Mouse (Mus musculus) lung, postnatal 0 days (tissue): ENCODE data around the gene Gm20388. TPM values are rescaled to one million over a fixed set of nuclear protein-coding genes. Genes with fewer than 3 reads are reported as not detected.

ENCODE experiments used
- ATAC-seq: fragments of 200-750 bp; cut with Nextera tagmentation; 2 replicates; pipeline ENCODE4 v1.8.0; 2017; ENCODE audit warnings: moderate library complexity
- DNase-seq: peaks from one replicate; pipeline ENCODE4 v3.0.0-alpha.2; 2016; ENCODE audit warnings: low spot score
- H3K27ac ChIP-seq: fragments of 300-500 bp; sonication (generic); 2 replicates; pipeline ENCODE4 v1.5.1; 2014; ENCODE audit warnings: antibody characterized with exemption, mild to moderate bottlenecking, low read length, mixed read lengths
- H3K27me3 ChIP-seq: fragments of 300-500 bp; sonication (generic); replicated peaks from 2 replicates; pipeline ENCODE4 v1.6.1; 2014; ENCODE audit warnings: low read length, mixed read lengths; ENCODE audit not compliant: insufficient read depth
- H3K36me3 ChIP-seq: fragments of 300-500 bp; sonication (generic); 2 replicates; pipeline ENCODE4 v1.6.1; 2014; ENCODE audit warnings: low read length, mixed read lengths; ENCODE audit not compliant: insufficient read depth
- H3K4me1 ChIP-seq: fragments of 300-500 bp; sonication (generic); 2 replicates; pipeline ENCODE4 v1.6.1; 2014; ENCODE audit warnings: antibody characterized with exemption, low read depth, low read length, mixed read lengths; ENCODE audit not compliant: insufficient read depth
- H3K4me2 ChIP-seq: fragments of 300-500 bp; sonication (generic); replicated peaks from 2 replicates; pipeline ENCODE4 v1.6.1; 2014; ENCODE audit warnings: low read depth, mild to moderate bottlenecking, low read length, moderate library complexity, mixed read lengths
- H3K4me3 ChIP-seq: fragments of 300-500 bp; sonication (generic); 2 replicates; pipeline ENCODE4 v1.5.1; 2014; ENCODE audit warnings: low read depth, low read length
- H3K9ac ChIP-seq: fragments of 300-500 bp; sonication (generic); replicated peaks from 2 replicates; pipeline ENCODE4 v1.6.1; 2014; ENCODE audit warnings: low read depth, mild to moderate bottlenecking
- H3K9me3 ChIP-seq: fragments of 300-500 bp; sonication (generic); 2 replicates; pipeline ENCODE4 v1.6.1; 2016; ENCODE audit warnings: low read length, mixed read lengths
- CTCF ChIP-seq: IDR thresholded peaks from 2 replicates; pipeline ENCODE4 v1.5.1; 2016; ENCODE audit warnings: antibody characterized with exemption, mild to moderate bottlenecking
- EP300 ChIP-seq: IDR thresholded peaks from 2 replicates; pipeline ENCODE4 v1.6.1; 2016; ENCODE audit warnings: antibody characterized with exemption, mild to moderate bottlenecking, control low read depth
- WGBS: fragments of 180-500 bp; shearing (Covaris S2); extraction: QIAGEN DNeasy Blood & Tissue Kit; methylation state at CpG from one replicate; pipeline ENCODE4 v1.1.7; 2014; 5-methylcytosine and 5-hydroxymethylcytosine counted together
- polyA plus RNA-seq: library from polyadenylated mRNA; unstranded; fragments of >200 nt; fragmentation: Nextera tagmentation; extraction: Ambion mirVana; gene quantifications from 2 replicates; pipeline ENCODE4 v1.2.1, GENCODE M21; 2015

The Gm20388 gene
- polyA plus RNA-seq, 1 experiment from 2014 or later: not detected

DNA sequence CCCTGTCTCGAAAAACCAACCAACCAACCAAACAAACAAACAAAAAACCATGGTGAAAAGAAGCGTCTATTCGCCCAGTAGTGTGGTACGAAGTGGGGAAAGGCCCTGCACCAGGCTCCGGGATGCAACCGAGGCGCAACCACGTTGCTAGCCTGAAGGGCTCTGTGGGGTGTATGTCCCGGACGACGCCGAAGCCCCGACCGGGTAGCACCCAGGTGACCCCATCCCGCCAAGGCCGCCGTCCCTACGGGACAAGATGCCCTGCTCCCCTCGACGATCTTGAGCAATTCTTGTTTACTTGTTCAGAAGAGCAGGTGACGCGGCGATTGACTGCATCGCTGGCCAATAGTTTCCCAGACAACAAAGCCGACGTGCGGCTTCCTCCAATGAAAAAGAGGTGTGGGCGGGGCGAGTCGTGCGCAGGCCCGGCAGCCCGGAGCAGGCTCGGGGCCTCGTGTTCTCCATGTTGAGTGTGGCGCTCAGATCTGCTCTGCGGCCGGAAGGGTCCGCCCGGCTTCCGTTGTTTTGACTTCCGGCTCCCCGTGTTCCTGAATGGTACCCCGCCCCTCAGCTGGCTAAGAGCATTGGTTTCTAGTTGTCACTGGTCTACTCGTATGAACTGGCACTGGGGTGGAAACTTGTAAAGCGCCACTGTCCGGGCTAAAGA is 1674.7 kb downstream of the Gm20388 start:
- Histone ChIP-seq H3K4me2 (peak overlapping the region; percentile 70), H3K27me3 (no peaks in the 10 kb centered on the region), H3K4me1 (peaks cover 12% of the 10 kb centered on the region; the same call in 1 of the 2 replicates), H3K9me3 (no peaks in the 10 kb centered on the region), H3K9ac (peak overlapping the region; percentile 50; the same call in 1 of the 2 replicates), H3K27ac (peak overlapping the region; percentile 64; the same call in 1 of the 2 replicates), H3K36me3 (no peaks in the 10 kb centered on the region), H3K4me3 (peak overlapping the region; percentile 49)
- ATAC-seq (peak; percentile 93), DNase-seq (peak; percentile 99)
- TF ChIP-seq EP300 (peak; percentile 80), CTCF (no peak)
- WGBS: 1% methylated on average over 47 of the region's 47 CpGs

DNA sequence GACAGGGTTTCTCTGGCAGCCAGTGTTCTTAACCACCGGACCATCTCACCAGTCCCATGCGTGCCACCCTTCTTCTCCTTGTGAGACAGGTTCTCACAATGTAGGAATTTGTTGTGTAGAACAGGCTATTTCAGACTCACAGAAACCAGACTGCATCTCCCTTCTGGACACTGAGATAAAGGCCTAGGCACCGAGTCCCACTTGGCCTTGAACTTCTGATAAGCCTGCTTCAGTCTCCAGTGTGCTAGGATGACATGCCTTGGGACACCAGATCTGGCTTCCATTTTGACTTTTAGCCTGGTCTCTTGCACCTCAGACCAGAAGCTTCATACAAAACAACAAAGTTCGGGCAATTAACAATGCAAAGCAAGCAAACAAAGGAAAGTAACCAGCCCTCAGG is 1678.1 kb downstream of the Gm20388 start:
- no peak overlapping the region for H3K4me3 ChIP-seq
- no peak overlapping the region for H3K27ac ChIP-seq
- 85% methylated on average over 4 of the region's 4 CpGs for WGBS
- H3K4me2 ChIP-seq: no peak overlapping the region
- H3K27me3 ChIP-seq: no peaks in the 10 kb centered on the region
- peaks cover 15% of the 10 kb centered on the region for H3K4me1 ChIP-seq
- ATAC-seq (no peak), DNase-seq (no peak)
- TF ChIP-seq CTCF (no peak), EP300 (no peak)
- H3K9me3 ChIP-seq: no peaks in the 10 kb centered on the region
- H3K36me3 ChIP-seq: no peaks in the 10 kb centered on the region
- no peak overlapping the region for H3K9ac ChIP-seq

DNA sequence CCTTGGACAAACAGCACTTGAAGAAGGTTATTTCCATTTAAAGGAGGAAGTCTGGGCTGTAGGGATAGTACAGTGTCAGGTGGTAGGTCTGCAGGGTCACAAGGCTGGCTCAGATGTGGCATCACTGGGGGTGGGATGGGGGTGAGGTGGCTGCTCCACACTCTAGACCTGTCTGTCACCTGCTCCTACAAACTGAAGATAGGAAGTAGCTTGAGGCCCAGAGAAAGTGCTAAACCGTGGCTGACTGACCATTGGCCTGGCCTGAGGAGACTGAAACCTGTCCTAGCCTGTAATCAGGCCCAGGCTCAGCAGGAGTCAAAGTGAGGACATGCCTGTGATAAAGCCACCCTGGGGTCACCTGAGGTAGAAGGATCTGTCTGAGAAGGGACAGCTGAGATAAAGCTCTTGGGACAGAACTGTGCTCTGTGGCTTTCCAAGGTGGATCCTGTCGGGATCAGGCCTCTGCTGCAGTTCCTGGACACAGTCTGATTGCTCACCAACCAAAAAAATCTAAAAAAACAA is 1678.6 kb downstream of the Gm20388 start:
- ATAC-seq (no peak), DNase-seq (no peak)
- Histone ChIP-seq H3K4me1 (peaks cover 15% of the 10 kb centered on the region), H3K36me3 (peaks cover under 1% of the 10 kb centered on the region; the same call in 1 of the 2 replicates), H3K27ac (no peak overlapping the region), H3K4me2 (no peak overlapping the region; the same call in 1 of the 2 replicates), H3K27me3 (no peaks in the 10 kb centered on the region), H3K9me3 (no peaks in the 10 kb centered on the region), H3K9ac (no peak overlapping the region), H3K4me3 (no peak overlapping the region)
- 40% methylated on average over 2 of the region's 2 CpGs for WGBS
- no peak for TF ChIP-seq CTCF
- no peak for TF ChIP-seq EP300

DNA sequence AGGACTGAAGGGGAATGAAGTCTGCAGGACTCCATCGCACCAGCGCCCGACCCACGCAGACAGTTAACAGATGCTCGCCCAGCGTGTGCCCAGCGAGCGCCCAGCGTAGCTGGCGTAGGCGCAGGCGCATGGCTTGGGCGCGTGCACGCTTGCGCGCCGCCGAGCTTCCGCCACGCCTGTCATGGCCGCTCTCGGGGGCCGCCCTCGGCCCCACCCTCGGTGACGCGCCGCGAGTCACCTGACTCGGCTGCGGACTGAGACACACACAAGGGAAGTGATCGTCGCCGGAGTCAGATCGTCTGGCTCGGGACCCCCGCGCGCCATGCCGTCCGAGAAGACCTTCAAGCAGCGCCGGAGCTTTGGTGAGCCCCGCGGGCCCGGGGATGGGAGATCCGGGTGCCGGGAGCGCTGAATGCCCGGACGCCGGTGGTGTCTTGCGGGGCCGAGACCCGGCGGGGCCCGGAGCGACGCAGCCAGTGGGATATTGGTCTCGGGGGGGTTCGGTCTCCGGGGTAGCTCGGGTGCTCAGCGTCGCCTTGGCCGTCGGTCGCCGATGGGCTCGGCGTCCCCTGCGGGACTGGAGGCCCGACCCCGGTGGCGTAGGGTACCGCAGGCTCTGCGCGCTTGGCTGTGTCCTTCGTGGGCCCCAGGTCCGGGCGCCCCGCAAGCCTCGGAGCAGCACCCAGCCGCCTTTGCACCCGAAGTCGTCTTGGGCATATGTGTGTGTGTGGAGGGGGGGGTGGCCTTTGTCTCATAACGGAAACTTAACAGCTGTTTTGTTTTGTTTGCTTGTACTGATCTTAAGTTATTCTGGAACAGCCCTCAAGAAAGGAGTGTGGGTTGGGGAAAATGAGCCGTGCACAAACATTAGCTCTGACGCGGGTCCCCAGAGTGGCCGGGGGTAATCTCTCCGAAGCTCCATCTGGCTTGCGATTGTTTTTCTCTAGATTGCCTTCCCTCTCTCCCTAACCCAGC is 1679.8 kb downstream of the Gm20388 start, which contains the start of gene Map1lc3b:
Gene Map1lc3b (plus strand): TSS at position 159 of the 975 bp plus-strand sequence.
- peak; percentile 87 for ATAC-seq
- Histone ChIP-seq H3K27me3 (no peaks in the 10 kb centered on the region), H3K27ac (peak within 1 kb of the TSS; percentile 88), H3K9me3 (no peaks in the 10 kb centered on the region), H3K4me3 (peak within 1 kb of the TSS; percentile 88), H3K9ac (peak within 1 kb of the TSS; percentile 98), H3K4me2 (peak within 1 kb of the TSS; percentile 89), H3K36me3 (peaks cover 10% of the 10 kb centered on the region; the same call in 1 of the 2 replicates), H3K4me1 (peaks cover 15% of the 10 kb centered on the region)
- no peak for TF ChIP-seq EP300
- no peak; the same call in 1 of the 2 replicates for TF ChIP-seq CTCF
- peak; percentile 95 for DNase-seq
- under 1% methylated on average over 82 of the region's 94 CpGs for WGBS

DNA sequence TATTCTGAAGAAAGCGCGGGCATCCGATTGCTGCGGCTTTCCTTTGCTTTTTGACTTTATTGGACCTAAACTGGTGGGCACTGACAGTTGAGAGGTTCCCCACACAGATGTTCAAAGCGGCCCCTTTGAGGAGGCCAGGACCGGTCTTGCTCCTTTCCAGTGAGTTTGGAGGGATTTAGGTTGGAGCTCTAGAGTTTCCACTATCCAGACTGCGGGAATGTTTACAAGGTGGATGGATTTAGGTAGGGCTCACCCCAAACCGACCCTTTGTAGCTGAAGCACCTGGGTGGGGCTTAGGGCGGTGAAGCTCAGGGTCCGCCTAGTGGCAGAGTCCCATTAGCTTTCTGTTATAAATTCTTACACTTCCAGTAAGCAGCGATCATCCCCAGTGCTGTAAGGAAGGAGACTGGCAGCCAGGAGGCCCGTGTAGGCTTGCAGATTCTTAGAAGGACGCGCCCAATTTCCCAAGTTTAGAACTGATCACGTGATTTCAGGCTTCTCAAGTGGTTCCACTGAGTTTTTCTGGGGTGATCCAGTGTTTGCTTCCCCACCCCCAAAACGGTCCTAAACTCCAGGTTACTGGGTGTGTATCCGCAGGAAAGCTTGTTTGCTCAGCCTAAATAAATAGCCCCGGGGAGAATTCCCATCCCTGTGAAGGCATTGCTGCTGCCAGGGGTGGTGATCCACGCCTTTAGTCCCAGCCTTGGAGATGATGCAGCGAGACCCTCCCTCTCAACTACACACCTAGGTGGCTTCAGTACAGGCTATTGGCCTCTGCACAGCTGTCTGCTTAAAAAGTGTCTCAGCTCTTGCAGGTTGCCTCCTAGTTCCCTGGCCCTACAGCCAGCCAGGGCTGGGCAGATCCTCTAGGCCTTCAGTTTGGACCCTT is 1680.8 kb downstream of the Gm20388 start:
- H3K9ac ChIP-seq: peak overlapping the region; percentile 98
- peaks cover 15% of the 10 kb centered on the region for H3K4me1 ChIP-seq
- peak; percentile 67 for TF ChIP-seq CTCF
- TF ChIP-seq EP300: no peak
- H3K9me3 ChIP-seq: no peaks in the 10 kb centered on the region
- DNase-seq (peak; percentile 87), ATAC-seq (peak; percentile 43)
- peak overlapping the region; percentile 89 for H3K4me2 ChIP-seq
- H3K27me3 ChIP-seq: no peaks in the 10 kb centered on the region
- 11% methylated on average over 20 of the region's 20 CpGs for WGBS
- H3K27ac ChIP-seq: peak overlapping the region; percentile 88
- peak overlapping the region; percentile 88 for H3K4me3 ChIP-seq
- peaks cover 10% of the 10 kb centered on the region; the same call in 1 of the 2 replicates for H3K36me3 ChIP-seq
